ENCODE assay signal across 1 mouse cellular context in genomic region chr5:136953440-136953951, GRCm38 (mm10).
TF ChIP-seq lines count a peak whose summit lies in the region.

No protein-coding gene starts in this region.

TF ChIP-seq in CH12.LX, 34 proteins besides CTCF, POLR2A, EP300 and RAD21:
- TF ChIP-seq KAT2A (IDR thresholded peaks at IDR 0.05; ENCODE audit: insufficient replicate concordance, low read length) (no peak), ZNF384 (IDR thresholded peaks at IDR 0.05; ENCODE audit: low read depth, low read length) (peak; percentile 81), SIN3A (IDR thresholded peaks at IDR 0.05; ENCODE audit: low read length) (no peak), MAX (IDR thresholded peaks at IDR 0.05; ENCODE audit: low read length) (no peak)
